Mouse (Mus musculus) forebrain, embryonic 13.5 days (tissue): ENCODE measurements around the gene Arhgef10l. TPM values are rescaled to one million over a fixed set of nuclear protein-coding genes. Genes with fewer than 3 reads are reported as not detected.
A peak's percentile ranks its signal among the peaks of the same experiment; 100 is the strongest.

Experiments used
- ATAC-seq: fragments of 200-750 bp; cut with Nextera tagmentation; 2 replicates; pipeline ENCODE4 v1.8.0; 2017
- H3K27ac ChIP-seq: fragments of 300-500 bp; sonication (generic); 2 replicates; pipeline ENCODE4 v1.5.1; 2015; ENCODE audit warnings: inconsistent platforms, mild to moderate bottlenecking, moderate library complexity
- H3K27me3 ChIP-seq: fragments of 300-500 bp; sonication (generic); 2 replicates; pipeline ENCODE4 v1.6.1; 2015; ENCODE audit warnings: mild to moderate bottlenecking, inconsistent platforms
- H3K36me3 ChIP-seq: fragments of 300-500 bp; sonication (generic); 2 replicates; pipeline ENCODE4 v1.6.1; 2015; ENCODE audit warnings: mild to moderate bottlenecking, inconsistent platforms; ENCODE audit not compliant: poor library complexity, severe bottlenecking
- H3K4me1 ChIP-seq: fragments of 300-500 bp; sonication (generic); 2 replicates; pipeline ENCODE4 v1.6.1; 2015; ENCODE audit warnings: inconsistent platforms
- H3K4me2 ChIP-seq: fragments of 300-500 bp; sonication (generic); 2 replicates; pipeline ENCODE4 v1.6.1; 2015; ENCODE audit warnings: inconsistent platforms, mild to moderate bottlenecking, moderate library complexity
- H3K4me3 ChIP-seq: fragments of 300-500 bp; sonication (generic); 2 replicates; pipeline ENCODE4 v1.5.1; 2015; ENCODE audit warnings: mild to moderate bottlenecking, inconsistent platforms
- H3K9ac ChIP-seq: fragments of 300-500 bp; sonication (generic); 2 replicates; pipeline ENCODE4 v1.6.1; 2015; ENCODE audit warnings: mild to moderate bottlenecking, inconsistent platforms
- H3K9me3 ChIP-seq: fragments of 300-500 bp; sonication (generic); replicated peaks from 2 replicates; pipeline ENCODE4 v1.6.1; 2016; ENCODE audit warnings: inconsistent platforms
- WGBS: fragments of 180-500 bp; shearing (Covaris S2); methylation state at CpG from one replicate; pipeline ENCODE4 v1.1.7; 2015; 5-methylcytosine and 5-hydroxymethylcytosine counted together
- polyA plus RNA-seq: library from polyadenylated mRNA; unstranded; fragments of >200 nt; fragmentation: Nextera tagmentation; extraction: Ambion mirVana; gene quantifications from 2 replicates; pipeline ENCODE4 v1.2.1, GENCODE M21; 2015

Gene Arhgef10l
- polyA plus RNA-seq, 1 experiment from 2014 or later: 20.2 TPM

GRCm38 (mm10) chr4:140637269-140637668 is 28.5 kb downstream of the Arhgef10l start:
- no peak overlapping the region for H3K27ac ChIP-seq
- H3K4me2 ChIP-seq: no peak overlapping the region
- H3K9me3 ChIP-seq: peaks cover under 1% of the 10 kb centered on the region; the same call in 1 of the 2 replicates
- H3K27me3 ChIP-seq: no peaks in the 10 kb centered on the region
- no peak for ATAC-seq
- H3K4me1 ChIP-seq: peaks cover 27% of the 10 kb centered on the region
- WGBS: 85% methylated on average over 8 of the region's 8 CpGs
- no peak overlapping the region for H3K9ac ChIP-seq
- no peak overlapping the region for H3K4me3 ChIP-seq
- H3K36me3 ChIP-seq: peaks cover 48% of the 10 kb centered on the region; the same call in 1 of the 2 replicates

DNA sequence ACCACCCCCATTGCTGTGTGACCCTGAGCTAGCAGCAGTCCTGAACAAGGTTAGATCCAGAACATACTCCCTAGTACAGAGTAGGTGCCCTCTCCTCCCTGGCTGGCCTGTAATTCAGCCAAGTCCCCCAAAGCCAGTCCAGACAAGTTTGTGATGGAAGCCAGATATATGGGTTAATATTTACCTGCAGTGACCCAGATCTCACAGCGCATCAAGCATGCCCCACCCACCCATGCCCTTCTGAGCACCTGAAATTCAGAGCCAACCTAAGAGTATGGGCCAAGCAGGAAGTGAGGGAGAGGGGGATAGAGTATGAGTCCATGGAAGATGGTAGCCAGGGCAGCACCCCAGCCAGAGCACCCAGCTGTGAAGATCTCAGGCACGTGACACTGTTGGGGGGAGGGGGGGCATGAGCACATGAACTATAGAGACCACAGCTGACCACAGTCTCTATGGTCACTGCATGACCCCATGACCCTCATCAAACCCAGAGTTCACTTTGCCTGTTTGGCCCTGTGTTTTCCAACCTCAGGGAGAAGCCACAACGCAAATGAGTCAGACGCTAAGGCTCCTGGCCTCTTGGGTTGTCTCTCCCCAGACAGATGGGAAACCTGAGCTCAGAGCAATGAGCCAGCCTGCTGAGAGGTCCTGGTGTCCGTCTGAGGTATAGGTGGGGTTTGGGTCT is 29.4 kb downstream of the Arhgef10l start:
- H3K4me3 ChIP-seq: no peak overlapping the region
- 77% methylated on average over 5 of the region's 5 CpGs for WGBS
- H3K4me2 ChIP-seq: no peak overlapping the region
- H3K27ac ChIP-seq: no peak overlapping the region
- ATAC-seq: no peak
- H3K27me3 ChIP-seq: no peaks in the 10 kb centered on the region
- H3K36me3 ChIP-seq: peaks cover 46% of the 10 kb centered on the region; the same call in 1 of the 2 replicates
- no peaks in the 10 kb centered on the region for H3K9me3 ChIP-seq
- H3K4me1 ChIP-seq: peaks cover 19% of the 10 kb centered on the region
- no peak overlapping the region for H3K9ac ChIP-seq

DNA sequence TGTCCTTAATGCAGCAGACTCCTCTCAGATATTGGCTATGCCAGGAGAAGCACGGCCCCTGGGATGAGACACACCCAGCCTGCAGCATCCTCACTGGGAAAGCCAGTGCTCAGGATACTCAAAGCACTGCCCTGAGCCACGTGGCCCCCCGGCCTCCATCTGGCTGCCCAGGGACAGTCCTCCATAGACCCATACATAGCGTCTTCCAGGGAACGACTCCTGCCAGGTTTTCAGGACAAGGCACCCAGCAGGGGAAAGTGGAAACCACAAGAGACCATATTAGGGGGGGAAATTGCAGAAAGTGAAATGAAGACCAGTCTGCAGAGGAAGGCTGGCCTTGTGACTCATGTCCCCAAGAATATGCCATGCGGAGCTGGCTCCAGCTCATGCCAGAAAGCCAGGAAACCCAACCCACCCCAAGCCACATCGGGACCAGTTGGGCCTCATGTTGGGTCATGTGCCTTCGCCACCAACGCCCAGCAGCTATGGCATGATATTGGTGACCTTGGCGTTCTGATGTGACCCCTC is 30.9 kb downstream of the Arhgef10l start:
- Histone ChIP-seq H3K9ac (no peak overlapping the region), H3K27me3 (no peaks in the 10 kb centered on the region), H3K36me3 (peaks cover 42% of the 10 kb centered on the region; the same call in 1 of the 2 replicates), H3K4me3 (no peak overlapping the region), H3K4me2 (no peak overlapping the region), H3K4me1 (peaks cover 13% of the 10 kb centered on the region; the same call in 1 of the 2 replicates), H3K27ac (no peak overlapping the region), H3K9me3 (no peaks in the 10 kb centered on the region)
- WGBS: 84% methylated on average over 10 of the region's 10 CpGs
- ATAC-seq: no peak

DNA sequence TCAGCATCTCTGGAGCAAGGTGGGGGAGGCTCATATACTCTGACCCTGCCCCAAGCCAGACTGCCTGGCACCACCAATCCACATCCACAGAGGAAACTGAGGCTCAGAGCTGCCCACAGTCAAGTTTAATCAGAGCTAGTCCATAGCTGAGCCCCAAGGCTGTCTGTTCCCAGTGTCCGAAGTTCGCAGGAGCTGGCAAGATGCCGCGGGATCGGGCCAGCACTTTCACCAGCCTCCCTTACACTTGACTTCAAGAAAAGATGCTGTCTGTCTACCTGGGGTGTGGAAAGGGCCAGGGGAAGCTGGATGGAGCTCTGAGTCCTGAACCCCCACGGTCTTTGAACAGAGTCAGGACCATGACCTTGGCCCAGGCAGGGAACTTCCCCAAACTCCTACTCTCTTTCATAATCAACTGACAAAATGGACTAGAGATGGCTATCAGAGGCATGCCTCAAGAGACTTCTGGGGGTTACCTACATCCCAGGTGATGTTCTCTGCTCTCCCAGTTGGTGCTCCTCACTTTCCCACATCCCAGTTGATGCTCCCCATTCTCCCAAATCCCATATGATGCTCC is 34.4 kb downstream of the Arhgef10l start:
- ATAC-seq: no peak
- WGBS: 88% methylated on average over 6 of the region's 6 CpGs
- Histone ChIP-seq H3K4me1 (peaks cover 22% of the 10 kb centered on the region), H3K9me3 (no peaks in the 10 kb centered on the region), H3K36me3 (peaks cover 19% of the 10 kb centered on the region; the same call in 1 of the 2 replicates), H3K4me2 (no peak overlapping the region), H3K27ac (peak overlapping the region; percentile 25; the same call in 1 of the 2 replicates), H3K4me3 (no peak overlapping the region), H3K27me3 (no peaks in the 10 kb centered on the region), H3K9ac (no peak overlapping the region)

DNA sequence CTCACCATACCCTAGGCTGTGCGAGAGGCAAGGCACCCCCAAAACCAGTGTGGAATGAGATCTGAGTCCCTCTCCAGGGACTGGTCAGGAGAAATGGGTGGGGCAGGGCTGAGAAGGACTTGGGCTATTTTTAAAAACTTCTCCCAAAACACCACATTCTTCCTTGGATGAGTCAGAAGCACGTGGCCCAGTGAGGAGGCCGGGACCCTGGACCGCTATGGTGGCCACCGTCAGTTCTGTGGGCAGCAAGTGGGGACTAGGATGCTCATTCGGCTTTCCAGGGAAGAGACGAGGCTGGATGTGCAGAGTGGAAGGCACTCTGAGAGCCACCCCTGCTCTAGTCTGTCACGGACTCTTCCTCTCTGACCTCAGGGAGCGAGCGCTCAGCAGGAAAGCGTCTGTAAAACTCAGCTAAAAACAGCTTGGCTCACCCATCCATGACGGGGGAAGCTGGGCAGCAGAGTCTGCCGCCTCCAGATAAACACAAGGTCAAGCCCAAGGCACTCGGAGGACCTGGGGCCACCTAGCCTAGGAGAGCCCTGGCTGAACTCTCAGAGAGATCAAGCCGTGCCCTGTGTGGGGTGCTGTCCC is 35.1 kb downstream of the Arhgef10l start:
- H3K4me3 ChIP-seq: no peak overlapping the region
- H3K36me3 ChIP-seq: peaks cover 19% of the 10 kb centered on the region; the same call in 1 of the 2 replicates
- H3K27me3 ChIP-seq: no peaks in the 10 kb centered on the region
- H3K9me3 ChIP-seq: no peaks in the 10 kb centered on the region
- H3K4me2 ChIP-seq: no peak overlapping the region
- peaks cover 28% of the 10 kb centered on the region for H3K4me1 ChIP-seq
- H3K9ac ChIP-seq: no peak overlapping the region
- WGBS: 53% methylated on average over 15 of the region's 15 CpGs
- ATAC-seq: no peak
- H3K27ac ChIP-seq: peak overlapping the region; percentile 25; the same call in 1 of the 2 replicates

DNA sequence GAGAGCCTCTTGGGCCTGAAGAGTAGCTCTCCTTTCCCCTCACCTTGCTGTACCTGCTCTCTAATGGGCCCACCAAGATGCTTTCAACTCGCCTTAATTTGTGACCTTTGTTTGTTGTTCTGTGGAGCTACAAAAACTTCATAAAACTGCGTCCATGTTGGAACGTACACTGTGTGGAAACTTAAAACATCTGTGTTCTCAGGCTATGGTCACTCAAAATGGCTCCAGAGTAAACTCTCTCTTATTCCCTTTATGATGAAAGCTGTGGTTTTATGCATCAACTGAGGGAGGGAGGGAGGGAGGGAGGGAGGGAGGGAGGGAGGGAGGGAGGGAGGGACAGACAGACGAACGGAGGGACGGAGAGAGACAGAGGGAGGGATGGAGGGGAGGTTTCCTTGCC is 35.7 kb downstream of the Arhgef10l start:
- no peaks in the 10 kb centered on the region for H3K9me3 ChIP-seq
- H3K27ac ChIP-seq: no peak overlapping the region
- no peak overlapping the region for H3K9ac ChIP-seq
- H3K4me2 ChIP-seq: no peak overlapping the region
- H3K36me3 ChIP-seq: peaks cover 19% of the 10 kb centered on the region; the same call in 1 of the 2 replicates
- ATAC-seq: no peak
- peaks cover 34% of the 10 kb centered on the region for H3K4me1 ChIP-seq
- H3K27me3 ChIP-seq: no peaks in the 10 kb centered on the region
- H3K4me3 ChIP-seq: no peak overlapping the region
- 72% methylated on average over 6 of the region's 6 CpGs for WGBS

DNA sequence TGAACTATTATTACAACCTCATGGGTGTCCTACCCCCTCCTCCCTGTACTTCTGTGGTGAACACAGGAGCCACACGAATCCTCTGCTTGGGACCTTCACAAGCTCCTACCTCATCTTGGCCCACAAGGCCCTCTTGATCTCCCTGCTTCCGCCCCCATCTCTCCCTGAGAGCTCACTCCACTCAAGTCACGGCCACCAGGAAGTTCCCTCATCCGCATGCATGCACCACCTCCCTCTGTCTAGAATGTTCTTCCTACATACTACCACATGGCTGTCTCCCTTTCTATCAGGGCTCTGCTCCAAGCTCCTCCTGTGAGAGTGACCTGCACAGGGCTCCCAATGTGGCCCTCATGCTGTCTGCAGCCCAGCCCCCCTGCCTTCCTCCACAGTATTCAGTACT is 36.8 kb downstream of the Arhgef10l start:
- 68% methylated on average over 4 of the region's 4 CpGs for WGBS
- peaks cover 46% of the 10 kb centered on the region for H3K4me1 ChIP-seq
- H3K9me3 ChIP-seq: no peaks in the 10 kb centered on the region
- H3K9ac ChIP-seq: 0 out of 2 replicates have a peak overlapping the region, but pooled peaks have one; percentile 3
- H3K4me2 ChIP-seq: no peak overlapping the region
- H3K27me3 ChIP-seq: no peaks in the 10 kb centered on the region
- no peak for ATAC-seq
- peak overlapping the region; percentile 41 for H3K27ac ChIP-seq
- peaks cover 19% of the 10 kb centered on the region; the same call in 1 of the 2 replicates for H3K36me3 ChIP-seq
- no peak overlapping the region for H3K4me3 ChIP-seq

DNA sequence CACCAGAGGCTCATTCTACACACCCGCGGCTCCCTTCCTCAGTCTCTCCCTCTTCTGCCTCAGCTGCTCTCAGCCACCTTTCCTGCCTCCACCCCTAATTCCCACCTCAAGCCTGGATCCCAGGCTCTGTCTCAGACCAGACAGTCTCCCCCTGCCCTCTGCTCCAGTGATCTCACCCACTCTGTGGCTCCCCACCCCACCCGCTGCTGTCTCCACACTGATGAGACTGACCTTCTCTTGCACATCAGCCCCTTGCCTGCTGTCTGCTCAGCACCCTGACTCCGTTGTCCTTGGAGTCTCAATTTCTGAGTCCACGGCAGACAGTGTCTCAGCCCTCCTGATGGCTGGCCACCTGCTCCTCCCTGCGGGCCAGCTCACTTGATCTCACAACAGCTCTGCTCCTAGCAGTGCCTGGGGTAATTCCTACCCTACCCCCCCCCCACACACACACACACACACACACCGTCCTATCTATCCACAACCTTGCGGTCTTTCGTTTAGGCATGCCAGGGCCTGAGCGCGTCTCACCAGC is 37.3 kb downstream of the Arhgef10l start:
- ATAC-seq: no peak
- Histone ChIP-seq H3K27me3 (no peaks in the 10 kb centered on the region), H3K4me3 (no peak overlapping the region), H3K36me3 (peaks cover 14% of the 10 kb centered on the region; the same call in 1 of the 2 replicates), H3K4me2 (no peak overlapping the region), H3K27ac (peak overlapping the region; percentile 41), H3K4me1 (peaks cover 51% of the 10 kb centered on the region), H3K9ac (0 out of 2 replicates have a peak overlapping the region, but pooled peaks have one; percentile 3), H3K9me3 (no peaks in the 10 kb centered on the region)
- WGBS: 45% methylated on average over 11 of the region's 11 CpGs

DNA sequence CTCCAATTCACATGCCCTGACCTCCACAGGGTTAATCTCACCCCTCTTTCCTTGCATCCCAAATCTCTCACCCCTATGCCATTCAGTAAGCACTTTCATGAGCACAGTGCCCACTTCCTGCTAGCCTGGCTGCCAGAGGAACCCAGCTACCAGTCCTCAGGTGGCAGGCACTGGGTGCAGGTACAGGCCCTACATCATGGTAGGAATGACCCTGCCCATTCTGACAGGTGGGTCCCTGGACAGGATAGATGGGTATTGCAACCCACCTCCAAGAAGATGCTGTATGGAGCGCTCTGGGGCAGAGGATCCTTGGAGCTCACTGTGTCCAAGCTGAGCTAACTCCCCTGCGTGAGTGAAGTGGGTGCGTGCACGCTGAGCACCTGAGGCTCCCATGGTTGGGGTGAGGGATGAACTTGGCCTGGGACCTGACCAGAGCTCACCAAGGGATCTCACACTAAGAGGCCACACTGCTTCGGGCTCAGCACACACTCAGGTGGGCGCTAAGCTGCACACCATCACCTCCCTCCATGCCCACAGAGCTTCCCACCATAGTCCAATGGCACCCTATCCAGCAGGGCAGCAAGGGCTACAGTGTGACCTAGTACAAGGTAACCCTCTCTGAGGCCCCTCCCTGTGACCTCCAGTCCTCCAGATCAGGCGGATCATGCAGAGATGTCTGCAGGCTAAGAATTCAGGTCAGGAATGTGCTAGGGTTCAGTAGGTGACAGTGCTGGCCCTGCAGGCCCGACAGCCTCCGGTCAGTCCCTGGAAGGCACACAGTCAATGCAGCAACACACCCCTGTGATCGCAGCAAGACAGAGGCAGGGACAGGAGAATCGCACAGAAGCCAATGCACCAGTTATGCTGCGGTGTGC is 39.9 kb downstream of the Arhgef10l start:
- peaks cover 4% of the 10 kb centered on the region; the same call in 1 of the 2 replicates for H3K36me3 ChIP-seq
- peaks cover 58% of the 10 kb centered on the region for H3K4me1 ChIP-seq
- no peak for ATAC-seq
- H3K4me2 ChIP-seq: peak overlapping the region; percentile 45; the same call in 1 of the 2 replicates
- H3K27ac ChIP-seq: peak overlapping the region; percentile 96
- H3K9me3 ChIP-seq: no peaks in the 10 kb centered on the region
- WGBS: 67% methylated on average over 12 of the region's 12 CpGs
- H3K27me3 ChIP-seq: no peaks in the 10 kb centered on the region
- no peak overlapping the region for H3K4me3 ChIP-seq
- H3K9ac ChIP-seq: no peak overlapping the region; the same call in 1 of the 2 replicates

DNA sequence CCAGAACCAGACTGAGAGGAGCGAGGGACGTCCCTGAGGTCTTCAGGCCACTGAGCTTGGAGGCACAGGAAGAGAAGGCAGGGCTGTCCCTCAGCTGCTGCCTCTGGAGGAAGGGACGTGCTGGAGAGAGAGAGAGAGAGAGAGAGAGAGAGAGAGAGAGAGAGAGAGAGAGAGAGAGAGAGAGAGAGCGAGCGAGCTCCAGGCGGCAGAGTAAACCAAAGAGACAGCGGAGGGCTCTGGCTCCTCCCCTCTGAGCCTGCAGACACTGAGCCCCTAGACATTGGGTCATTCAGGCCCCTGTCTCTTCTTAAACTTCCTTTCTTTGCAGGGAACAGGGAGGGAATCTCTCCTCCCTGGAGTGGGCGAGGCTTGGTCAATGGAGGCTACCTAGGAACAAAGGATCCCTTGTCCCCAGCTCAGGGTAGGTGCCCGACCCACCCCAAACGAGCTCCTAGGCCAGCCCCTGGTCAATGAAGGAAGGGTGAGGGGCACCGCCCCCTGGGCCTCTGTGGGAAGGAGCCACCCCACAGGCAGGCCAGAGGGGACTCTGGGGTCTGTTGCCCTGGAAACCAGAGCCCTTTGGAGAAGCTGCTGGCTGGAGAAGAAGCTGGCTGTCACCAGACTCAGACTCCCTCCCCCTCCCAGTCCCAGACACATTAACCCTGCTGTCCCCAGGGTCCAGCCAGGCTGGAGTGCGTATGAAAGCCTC is 41.2 kb downstream of the Arhgef10l start:
- Histone ChIP-seq H3K27me3 (no peaks in the 10 kb centered on the region), H3K9me3 (no peaks in the 10 kb centered on the region), H3K36me3 (peaks cover 4% of the 10 kb centered on the region; the same call in 1 of the 2 replicates), H3K4me1 (peaks cover 56% of the 10 kb centered on the region), H3K4me2 (peak overlapping the region; percentile 45), H3K9ac (peak overlapping the region; percentile 61), H3K27ac (peak overlapping the region; percentile 96), H3K4me3 (peak overlapping the region; percentile 14; the same call in 1 of the 2 replicates)
- 0% methylated on average over 9 of the region's 12 CpGs for WGBS
- peak; percentile 87 for ATAC-seq
